Mouse (Mus musculus) kidney, embryonic 16.5 days (tissue): Measurements from ENCODE around the gene Gm29609. TPM values are rescaled to one million over a fixed set of nuclear protein-coding genes. Genes with fewer than 3 reads are reported as not detected.

Experiments
- ATAC-seq: fragments of 200-750 bp; cut with Nextera tagmentation; 2 replicates; pipeline ENCODE4 v1.8.0; 2017; ENCODE audit warnings: moderate TSS enrichment; ENCODE audit not compliant: low FRiP score, low TSS enrichment
- H3K27ac ChIP-seq: fragments of 300-500 bp; sonication (generic); 2 replicates; pipeline ENCODE4 v1.5.1; 2014; ENCODE audit warnings: low read length
- H3K27me3 ChIP-seq: fragments of 300-500 bp; sonication (generic); 2 replicates; pipeline ENCODE4 v1.6.1; 2014; ENCODE audit warnings: low read length, control low read depth, mixed read lengths; ENCODE audit not compliant: insufficient read depth
- H3K36me3 ChIP-seq: fragments of 300-500 bp; sonication (generic); 2 replicates; pipeline ENCODE4 v1.6.1; 2014; ENCODE audit warnings: low read length, control low read depth, mixed read lengths; ENCODE audit not compliant: insufficient read depth
- H3K4me1 ChIP-seq: fragments of 300-500 bp; sonication (generic); 2 replicates; pipeline ENCODE4 v1.6.1; 2014; ENCODE audit warnings: low read length, control low read depth, mixed read lengths; ENCODE audit not compliant: insufficient read depth
- H3K4me2 ChIP-seq: fragments of 300-500 bp; sonication (generic); replicated peaks from 2 replicates; pipeline ENCODE4 v1.6.1; 2014; ENCODE audit warnings: low read depth, low read length
- H3K4me3 ChIP-seq: fragments of 300-500 bp; sonication (generic); 2 replicates; pipeline ENCODE4 v1.5.1; 2014; ENCODE audit warnings: mild to moderate bottlenecking, low read length
- H3K9ac ChIP-seq: fragments of 300-500 bp; sonication (generic); replicated peaks from 2 replicates; pipeline ENCODE4 v1.6.1; 2014; ENCODE audit warnings: low read length
- H3K9me3 ChIP-seq: fragments of 300-500 bp; sonication (generic); 2 replicates; pipeline ENCODE4 v1.6.1; 2016; ENCODE audit warnings: low read length, control low read depth
- WGBS: fragments of 180-500 bp; shearing (Covaris S2); extraction: QIAGEN DNeasy Blood & Tissue Kit; methylation state at CpG from one replicate; pipeline ENCODE4 v1.1.7; 2014; 5-methylcytosine and 5-hydroxymethylcytosine counted together
- polyA plus RNA-seq: library from polyadenylated mRNA; unstranded; fragments of >200 nt; fragmentation: Nextera tagmentation; extraction: Ambion mirVana; gene quantifications from 2 replicates; pipeline ENCODE4 v1.2.1, GENCODE M21; 2015

Gm29609 gene
- polyA plus RNA-seq, 1 experiment from 2014 or later, result 2.1 TPM

- Histone ChIP-seq H3K27ac (no peak overlapping the region), H3K36me3 (no peaks in the 10 kb centered on the region), H3K4me1 (no peaks in the 10 kb centered on the region), H3K4me2 (no peak overlapping the region), H3K9ac (no peak overlapping the region), H3K4me3 (no peak overlapping the region), H3K27me3 (peaks cover under 1% of the 10 kb centered on the region; the same call in 1 of the 2 replicates), H3K9me3 (no peaks in the 10 kb centered on the region)
- 44% methylated on average over 2 of the region's 2 CpGs for WGBS
- no peak for ATAC-seq
Observed at GRCm38 (mm10) chr5:31123481-31123880, 56.2 kb downstream of the Gm29609 start.

DNA sequence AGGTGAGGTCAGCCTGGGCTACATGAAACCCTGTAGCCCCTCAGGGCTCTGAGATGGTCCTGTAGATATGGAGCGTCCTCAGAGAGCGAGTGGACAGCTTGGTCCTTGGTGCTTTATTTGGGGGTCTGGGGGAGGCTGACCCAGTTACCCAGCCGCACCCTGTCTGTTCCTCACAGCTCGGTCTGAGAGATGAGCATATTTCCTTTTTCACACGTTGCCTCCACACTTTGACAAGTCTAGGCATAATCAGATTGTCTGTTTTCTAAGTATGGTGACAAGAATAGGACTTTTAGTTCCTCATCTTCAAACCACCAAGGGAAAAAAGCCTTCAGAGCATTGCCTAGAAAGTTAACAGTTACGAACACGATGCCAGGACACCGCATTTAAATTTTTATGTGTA lies 58.6 kb downstream of the Gm29609 start:
- Histone ChIP-seq H3K9me3 (no peaks in the 10 kb centered on the region), H3K27ac (no peak overlapping the region), H3K4me3 (no peak overlapping the region), H3K9ac (no peak overlapping the region), H3K4me1 (no peaks in the 10 kb centered on the region), H3K36me3 (no peaks in the 10 kb centered on the region), H3K4me2 (no peak overlapping the region), H3K27me3 (0 out of 2 replicates have a peak, but pooled peaks cover 2% of the 10 kb centered on the region)
- ATAC-seq, result no peak
- 80% methylated on average over 8 of the region's 8 CpGs for WGBS

- H3K36me3 ChIP-seq, result no peaks in the 10 kb centered on the region
- no peak overlapping the region for H3K27ac ChIP-seq
- WGBS, result 35% methylated on average over 10 of the region's 10 CpGs
- H3K4me1 ChIP-seq, result no peaks in the 10 kb centered on the region
- no peak for ATAC-seq
- H3K9me3 ChIP-seq, result no peaks in the 10 kb centered on the region
- no peak overlapping the region for H3K4me3 ChIP-seq
- H3K4me2 ChIP-seq, result no peak overlapping the region
- no peak overlapping the region for H3K9ac ChIP-seq
- H3K27me3 ChIP-seq, result 0 out of 2 replicates have a peak, but pooled peaks cover 2% of the 10 kb centered on the region
Observed at GRCm38 (mm10) chr5:31116912-31117311, 62.8 kb downstream of the Gm29609 start.

DNA sequence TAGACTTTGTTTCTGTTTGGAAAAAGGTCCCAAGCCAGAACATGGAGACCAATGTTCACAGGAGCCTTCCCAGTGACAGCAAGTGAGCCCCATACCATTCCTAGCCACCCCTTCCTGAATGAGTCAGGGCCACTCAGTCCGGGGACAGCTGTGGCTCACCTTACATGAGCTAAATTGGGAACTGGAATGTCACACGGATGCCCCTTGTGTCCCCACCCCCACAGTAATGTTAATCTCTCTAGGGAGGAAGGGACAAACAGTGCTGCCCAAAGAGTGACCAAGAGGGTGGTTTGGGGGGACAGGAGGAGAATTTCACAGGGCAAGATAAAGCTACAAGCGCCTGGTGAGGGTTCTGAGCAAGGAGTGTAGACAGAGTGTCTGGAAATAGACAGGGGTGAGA lies 63.4 kb downstream of the Gm29609 start, which contains the start of gene Trim54:
Gene Trim54, plus strand, starts transcription at position 359 of the 400 bp plus-strand sequence.
- Histone ChIP-seq H3K27me3 (0 out of 2 replicates have a peak, but pooled peaks cover 2% of the 10 kb centered on the region), H3K9me3 (no peaks in the 10 kb centered on the region), H3K4me3 (no peak within 1 kb of the TSS), H3K9ac (no peak within 1 kb of the TSS), H3K4me1 (no peaks in the 10 kb centered on the region), H3K36me3 (no peaks in the 10 kb centered on the region), H3K27ac (no peak within 1 kb of the TSS), H3K4me2 (no peak within 1 kb of the TSS)
- ATAC-seq, result no peak
- 25% methylated on average over 3 of the region's 3 CpGs for WGBS

- no peak overlapping the region for H3K27ac ChIP-seq
- no peak overlapping the region for H3K4me3 ChIP-seq
- H3K36me3 ChIP-seq, result no peaks in the 10 kb centered on the region
- no peak overlapping the region for H3K4me2 ChIP-seq
- H3K4me1 ChIP-seq, result no peaks in the 10 kb centered on the region
- H3K9ac ChIP-seq, result no peak overlapping the region
- H3K27me3 ChIP-seq, result no peaks in the 10 kb centered on the region
- no peaks in the 10 kb centered on the region for H3K9me3 ChIP-seq
- 33% methylated on average over 7 of the region's 7 CpGs for WGBS
- no peak for ATAC-seq
Observed at GRCm38 (mm10) chr5:31110781-31111180, 68.9 kb downstream of the Gm29609 start.

- Histone ChIP-seq H3K4me2 (no peak within 1 kb of the TSS), H3K9me3 (no peaks in the 10 kb centered on the region), H3K9ac (no peak within 1 kb of the TSS), H3K27ac (no peak within 1 kb of the TSS), H3K27me3 (no peaks in the 10 kb centered on the region), H3K4me1 (no peaks in the 10 kb centered on the region), H3K4me3 (no peak within 1 kb of the TSS), H3K36me3 (no peaks in the 10 kb centered on the region)
- no peak for ATAC-seq
- WGBS, result 90% methylated on average over 18 of the region's 18 CpGs
Observed at GRCm38 (mm10) chr5:31108000-31108490, 71.7 kb downstream of the Gm29609 start, which contains the start of gene Slc30a3. TSS of gene Slc30a3 (minus strand) at chr5:31108237.

DNA sequence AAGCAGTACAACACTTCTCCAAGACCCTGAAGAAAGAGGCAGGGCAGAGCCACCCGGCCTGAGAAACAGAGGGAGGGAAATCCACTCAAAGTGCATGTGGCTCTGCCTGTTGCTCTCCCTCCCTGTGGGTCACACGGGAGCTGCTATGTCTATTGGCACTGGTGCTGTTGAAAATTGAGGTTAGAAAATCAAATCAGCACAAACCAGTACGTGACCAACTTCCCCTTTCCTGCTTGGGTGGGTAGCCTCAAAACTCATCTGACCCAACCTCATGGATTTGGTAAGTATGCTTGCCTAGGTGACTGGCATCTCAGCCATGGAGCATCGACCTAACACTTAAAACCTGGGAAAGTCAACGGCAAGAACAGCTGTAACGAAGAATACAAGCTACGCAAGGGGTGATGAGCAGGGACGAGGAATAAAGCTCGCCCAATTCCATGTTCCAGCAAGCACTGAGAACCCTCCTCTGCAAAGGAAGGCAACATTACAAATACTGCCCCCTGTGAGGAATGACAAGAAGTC lies 73.8 kb downstream of the Gm29609 start, which contains the start of gene Dnajc5g:
Gene Dnajc5g, plus strand, starts transcription at position 472 of the 522 bp plus-strand sequence.
- no peak within 1 kb of the TSS for H3K27ac ChIP-seq
- H3K4me3 ChIP-seq, result no peak within 1 kb of the TSS
- no peaks in the 10 kb centered on the region for H3K36me3 ChIP-seq
- H3K4me2 ChIP-seq, result no peak within 1 kb of the TSS
- no peak within 1 kb of the TSS for H3K9ac ChIP-seq
- H3K4me1 ChIP-seq, result no peaks in the 10 kb centered on the region
- no peak for ATAC-seq
- no peaks in the 10 kb centered on the region; the same call in 1 of the 2 replicates for H3K27me3 ChIP-seq
- WGBS, result 83% methylated on average over 9 of the region's 9 CpGs
- H3K9me3 ChIP-seq, result no peaks in the 10 kb centered on the region

GRCm38 (mm10) chr5:31095711-31096480 lies 83.8 kb downstream of the Gm29609 start:
- WGBS, result 18% methylated on average over 11 of the region's 11 CpGs
- ATAC-seq, result no peak

GRCm38 (mm10) chr5:31094799-31095691 lies 84.7 kb downstream of the Gm29609 start:
- Histone ChIP-seq H3K4me3 (peak overlapping the region; percentile 36), H3K4me1 (peaks cover 27% of the 10 kb centered on the region), H3K4me2 (peak overlapping the region; percentile 57), H3K9ac (peak overlapping the region; percentile 12; the same call in 1 of the 2 replicates), H3K27me3 (peaks cover 81% of the 10 kb centered on the region), H3K36me3 (no peaks in the 10 kb centered on the region), H3K27ac (no peak overlapping the region), H3K9me3 (no peaks in the 10 kb centered on the region)
- WGBS, result under 1% methylated on average over 59 of the region's 59 CpGs
- ATAC-seq, result peak; percentile 24; the same call in 1 of the 2 replicates

More at GRCm38 (mm10) chr5:31095711-31096480, 83.8 kb downstream of the Gm29609 start:
- Histone ChIP-seq H3K27ac (no peak overlapping the region), H3K36me3 (no peaks in the 10 kb centered on the region), H3K27me3 (peaks cover 77% of the 10 kb centered on the region), H3K9me3 (no peaks in the 10 kb centered on the region), H3K4me3 (peak overlapping the region; percentile 36), H3K4me2 (peak overlapping the region; percentile 57), H3K4me1 (peaks cover 27% of the 10 kb centered on the region), H3K9ac (no peak overlapping the region)
